ENCODE assay signal across 9 mouse cellular contexts in genomic region chr9:97322846-97323245, GRCm38 (mm10). TPM values are rescaled to one million over a fixed set of nuclear protein-coding genes. Genes with fewer than 3 reads are reported as not detected.
DNase-seq lines count a peak whose midpoint lies in the region; ATAC-seq lines count a peak whose summit lies in the region.
"Had no signal": no experiment of that assay in that cellular context is flagged by ENCODE, and none has a peak within 500 bp of the region (broad histone marks: within the 10 kb centered on the region; RNA-seq: fewer than 3 reads in every experiment).

No protein-coding gene starts in this region.

- H3K9ac ChIP-seq in hindbrain, embryonic 13.5 days = no peak overlapping the region
- H3K9ac ChIP-seq: limb, embryonic 12.5 days had no signal

- H3K4me3 ChIP-seq in hindbrain, embryonic 10.5 days = no peak overlapping the region
- no peak overlapping the region for H3K4me3 ChIP-seq in hindbrain, embryonic 13.5 days
- H3K4me3 ChIP-seq: limb, embryonic 12.5 days had no signal

- no peak for ATAC-seq in hindbrain, embryonic 13.5 days (ENCODE audit: low FRiP score)

- H3K27me3 ChIP-seq in hindbrain, embryonic 10.5 days (ENCODE audit: insufficient read depth, poor library complexity, severe bottlenecking) = no peaks in the 10 kb centered on the region
- no peaks in the 10 kb centered on the region for H3K27me3 ChIP-seq in hindbrain, embryonic 13.5 days
- H3K27me3 ChIP-seq: limb, embryonic 12.5 days had no signal

- H3K4me1 ChIP-seq in hindbrain, embryonic 10.5 days (replicated peaks) = peaks cover 6% of the 10 kb centered on the region; the same call in 1 of the 2 replicates
- no peaks in the 10 kb centered on the region for H3K4me1 ChIP-seq in hindbrain, embryonic 13.5 days (replicated peaks)

- no peaks in the 10 kb centered on the region for H3K9me3 ChIP-seq in hindbrain, embryonic 10.5 days
- H3K9me3 ChIP-seq in hindbrain, embryonic 13.5 days = no peaks in the 10 kb centered on the region
- H3K9me3 ChIP-seq: limb, embryonic 12.5 days had no signal

- DNase-seq in hindbrain, embryonic 10.5 days (ENCODE audit: low spot score) = peak; percentile 17
- DNase-seq in ovary, postnatal 14 days (ENCODE audit: low spot score) = peak; percentile 22
- no peak for DNase-seq in ovary, postnatal 10 days (ENCODE audit: low spot score)
- peak; percentile 81 for DNase-seq in embryo, embryonic 10.5 days (ENCODE audit: low spot score)
- DNase-seq in naive thymus-derived CD4-positive, alpha-beta T cell, adult 2 months (ENCODE audit: low read depth) = peak; percentile 29
- no peak for DNase-seq in thymus, postnatal 36 days
- no peak for DNase-seq in urinary bladder, adult 18-20 months (ENCODE audit: low spot score in 2 of 2)

- H3K36me3 ChIP-seq in hindbrain, embryonic 10.5 days = no peaks in the 10 kb centered on the region
- no peaks in the 10 kb centered on the region for H3K36me3 ChIP-seq in hindbrain, embryonic 13.5 days
- H3K36me3 ChIP-seq: limb, embryonic 12.5 days had no signal

- no peak overlapping the region for H3K27ac ChIP-seq in hindbrain, embryonic 10.5 days
- H3K27ac ChIP-seq in hindbrain, embryonic 13.5 days = no peak overlapping the region
- H3K27ac ChIP-seq: limb, embryonic 12.5 days had no signal

- H3K4me2 ChIP-seq in hindbrain, embryonic 13.5 days = no peak overlapping the region
- H3K4me2 ChIP-seq: limb, embryonic 12.5 days had no signal

- 67% methylated on average over 3 of the region's 3 CpGs for WGBS in hindbrain, embryonic 10.5 days
- WGBS in hindbrain, embryonic 13.5 days = 63% methylated on average over 3 of the region's 3 CpGs

RNA-seq across cellular contexts. Expression of gene Trim42, which starts 46.9 kb away (rescaled TPM):
- not detected in 2 replicates for polyA plus RNA-seq in hindbrain, embryonic 10.5 days (2016; fragmentation: Nextera tagmentation; extraction: Ambion mirVana)
- not detected in 2 replicates for polyA plus RNA-seq in hindbrain, embryonic 13.5 days (2015; fragmentation: Nextera tagmentation; extraction: Ambion mirVana)
- polyA plus RNA-seq: limb, embryonic 12.5 days had no signal

Comparison
In these comparisons a context has a peak if more than half of its experiments do, and no peak if none do; other contexts are left out.
1. DNase-seq: peak in hindbrain, embryonic 10.5 days (single experiment), ovary, postnatal 14 days (single experiment), embryo, embryonic 10.5 days (single experiment) and naive thymus-derived CD4-positive, alpha-beta T cell, adult 2 months (single experiment); none in ovary, postnatal 10 days (single experiment), thymus, postnatal 36 days (0 of 2) and urinary bladder, adult 18-20 months (0 of 2).